Mouse (Mus musculus) layer of hippocampus, adult 11-12 months (tissue): ENCODE measurements at regions not wholly inside any gene's neighbourhood (a gene's known extent, or its start where the extent isn't known, plus 50 kb on each side); places are given as distances from the start of the nearest gene placed in this dataset.

Source experiments
- DNase-seq: peaks from one replicate; pipeline ENCODE4 v3.0.0; 2022; ENCODE audit warnings: low spot score

GRCm38 (mm10) chr11:63290618-63291017 lies 161.8 kb downstream of the Pmp22 start:
- no peak for DNase-seq

DNA sequence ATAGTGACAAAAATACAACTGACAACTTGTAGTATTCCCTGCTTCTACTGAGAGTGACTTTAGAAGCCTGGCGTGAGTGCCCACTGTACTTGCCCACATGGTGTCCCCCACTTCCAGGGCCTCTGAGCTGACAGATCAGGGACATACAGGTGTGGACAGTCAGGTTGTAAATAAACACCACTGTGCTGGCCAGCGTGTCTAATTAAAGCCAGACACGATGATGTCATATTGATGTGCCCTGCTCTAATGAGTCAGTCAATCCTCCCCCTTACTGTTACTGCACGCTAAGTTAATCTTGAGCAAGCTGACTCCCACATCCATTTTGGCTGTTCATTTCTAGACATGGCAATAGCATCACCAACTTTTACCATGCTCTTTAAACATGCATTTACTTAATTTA lies 164.7 kb downstream of the Pmp22 start:
- no peak for DNase-seq

GRCm38 (mm10) chr11:63294476-63294875 lies 165.7 kb downstream of the Pmp22 start:
- DNase-seq, result no peak

DNA sequence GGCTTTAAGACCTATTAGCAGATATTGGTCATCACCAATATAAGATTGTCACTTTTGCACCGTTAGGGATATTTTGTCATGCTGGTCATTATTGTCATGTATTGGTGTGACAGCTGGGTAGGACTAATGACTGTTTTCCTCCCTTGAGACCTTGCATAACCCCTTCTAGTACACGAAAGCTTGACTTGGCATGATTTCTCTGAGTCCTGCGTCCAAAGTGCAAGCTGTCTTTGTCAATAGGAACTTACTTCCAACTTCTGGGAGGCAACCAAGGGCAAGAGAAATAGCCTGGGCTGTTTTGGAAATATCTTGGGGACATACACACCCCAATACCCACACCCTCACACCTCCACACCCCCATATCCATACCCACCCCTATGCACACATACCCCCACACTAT lies 167.7 kb downstream of the Pmp22 start:
- DNase-seq, result no peak

DNA sequence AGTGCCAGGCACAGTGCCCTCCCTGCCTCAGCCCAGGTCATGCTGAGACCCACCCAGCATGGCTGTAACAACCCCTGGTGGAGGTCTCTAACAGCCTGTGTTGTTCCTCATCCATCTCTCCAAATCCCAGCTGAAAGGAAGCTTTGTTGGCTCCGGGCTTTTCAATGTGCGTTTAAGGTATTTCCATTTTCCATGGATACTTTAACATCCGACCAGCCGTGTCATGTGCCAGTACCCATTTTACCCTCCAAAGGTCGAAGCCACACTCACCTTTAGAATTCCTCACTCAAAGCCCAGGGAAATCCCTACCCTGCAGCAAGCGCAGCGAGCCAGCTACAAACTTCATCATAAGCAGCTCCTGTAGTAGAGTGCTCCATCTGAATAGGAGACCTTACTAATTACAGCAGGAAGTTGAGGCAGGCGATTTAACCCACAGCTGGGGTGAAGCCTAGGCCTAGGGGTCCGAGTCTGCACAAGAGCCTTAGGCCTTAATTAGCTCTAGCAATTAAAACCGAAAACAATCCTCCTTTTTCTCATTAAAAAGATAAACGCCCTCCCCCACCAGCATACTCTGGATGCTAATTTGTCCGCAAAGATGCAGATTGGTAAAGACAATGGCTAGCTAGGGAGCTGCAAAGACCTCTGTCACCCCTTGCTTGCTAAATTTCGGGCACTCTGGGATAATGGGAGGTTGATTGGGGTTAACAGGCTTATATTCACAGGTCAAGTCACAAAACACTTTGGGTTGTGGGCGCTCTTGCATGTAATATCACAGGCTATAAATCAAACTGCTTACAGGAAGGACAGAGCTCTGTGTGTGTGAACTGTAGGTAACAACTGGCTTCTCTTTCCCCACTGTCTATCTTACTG lies 171.2 kb downstream of the Pmp22 start:
- DNase-seq, result no peak

- DNase-seq, result no peak
These were observed 196.4 kb downstream of the Pmp22 start for GRCm38 (mm10) chr11:63325166-63325565.

- DNase-seq, result no peak
These were observed 198.1 kb downstream of the Pmp22 start for GRCm38 (mm10) chr11:63326864-63327263.

GRCm38 (mm10) chr11:63337503-63337902 lies 208.7 kb downstream of the Pmp22 start:
- DNase-seq, result no peak

- DNase-seq, result no peak
These were observed 209.5 kb downstream of the Pmp22 start for GRCm38 (mm10) chr11:63338277-63338676.

- no peak for DNase-seq
These were observed 216.9 kb downstream of the Pmp22 start for GRCm38 (mm10) chr11:63345653-63346052.

- DNase-seq, result no peak
These were observed 221.4 kb downstream of the Pmp22 start for GRCm38 (mm10) chr11:63350123-63350696.

- no peak for DNase-seq
These were observed 223.2 kb downstream of the Pmp22 start for GRCm38 (mm10) chr11:63351999-63352398.

DNA sequence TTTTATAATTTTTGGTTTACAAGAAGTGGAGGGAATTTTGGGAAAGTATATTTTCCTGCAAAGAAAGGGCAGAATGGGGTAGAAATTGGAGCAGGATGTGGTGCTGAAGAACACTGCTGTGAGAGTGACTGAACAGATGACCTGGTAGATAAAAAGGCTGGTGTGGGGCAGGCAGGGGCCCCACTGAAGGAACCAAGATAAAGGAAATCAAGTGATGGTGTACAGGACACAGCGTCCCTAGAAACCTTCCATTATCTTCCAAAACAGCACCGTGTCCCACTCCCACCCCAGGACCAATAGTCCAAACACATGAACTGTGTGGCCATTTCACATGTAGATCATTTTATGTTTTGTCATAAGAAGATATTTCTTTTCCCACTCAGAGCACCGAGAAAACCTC lies 224.2 kb downstream of the Pmp22 start:
- DNase-seq, result no peak

GRCm38 (mm10) chr11:63353671-63354070 lies 224.9 kb downstream of the Pmp22 start:
- DNase-seq, result no peak

- no peak for DNase-seq
These were observed 229.1 kb downstream of the Pmp22 start for GRCm38 (mm10) chr11:63357772-63358344.

- no peak for DNase-seq
These were observed 239.0 kb downstream of the Pmp22 start for GRCm38 (mm10) chr11:63367756-63368265.

- DNase-seq, result no peak
These were observed 240.7 kb downstream of the Pmp22 start for GRCm38 (mm10) chr11:63369475-63369874.

DNA sequence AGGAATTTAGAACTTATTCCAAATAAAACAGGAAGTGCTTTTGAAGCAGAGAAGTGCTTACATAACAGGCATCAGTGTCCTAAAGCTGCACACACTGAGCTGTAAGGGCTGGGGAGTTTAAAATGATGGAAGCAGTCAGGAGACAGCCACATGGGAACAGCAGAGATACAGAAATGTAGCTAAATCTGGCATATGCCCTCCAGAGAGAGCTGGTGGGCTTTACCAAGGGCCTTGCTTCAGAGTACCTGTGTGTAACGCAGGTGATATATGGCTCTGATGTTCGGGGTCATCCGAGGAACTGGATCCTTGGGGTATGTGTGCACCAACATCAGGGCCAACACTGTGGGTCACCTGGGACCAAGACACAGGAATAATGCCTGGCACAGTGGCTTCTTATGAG lies 247.5 kb downstream of the Pmp22 start:
- DNase-seq, result no peak

DNA sequence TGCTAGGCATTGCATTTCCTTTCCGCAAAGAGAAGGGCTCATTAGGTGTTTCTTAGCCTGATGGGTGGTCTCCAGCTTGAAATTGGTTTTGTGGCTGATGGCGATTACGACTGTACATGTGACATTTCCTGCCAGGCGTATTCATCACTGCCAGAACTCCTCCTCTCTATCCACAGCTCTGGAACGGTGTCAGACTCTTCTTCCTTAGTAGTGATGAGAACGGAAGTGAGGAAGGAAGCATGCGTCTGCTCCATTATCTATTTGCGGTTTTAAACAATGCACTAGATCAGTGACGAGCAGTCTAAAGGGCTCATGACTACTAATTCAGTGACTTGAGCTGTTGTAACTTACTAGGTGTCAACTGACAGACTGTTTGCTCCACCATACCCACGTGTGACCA lies 248.2 kb downstream of the Pmp22 start:
- no peak for DNase-seq

GRCm38 (mm10) chr11:63388247-63388646 lies 259.5 kb downstream of the Pmp22 start:
- DNase-seq, result no peak

- peak; percentile 6 for DNase-seq
These were observed 262.7 kb downstream of the Pmp22 start for GRCm38 (mm10) chr11:63391478-63391877.

GRCm38 (mm10) chr11:63392378-63392777 lies 263.6 kb downstream of the Pmp22 start:
- DNase-seq, result peak; percentile 31

GRCm38 (mm10) chr11:63394201-63394600 lies 265.4 kb downstream of the Pmp22 start:
- no peak for DNase-seq
